Mouse (Mus musculus) heart, adult 9 months (tissue): ENCODE data around the gene Cyb5r1.

Experiments
- DNase-seq, 2 experiments: peaks; one replicate each; pipeline ENCODE4 v3.0.0; 2022; ENCODE audit warnings: low spot score in 2 of 2

Gene Cyb5r1

GRCm38 (mm10) chr1:134405509-134406413, at the start of gene Cyb5r1:
Gene Cyb5r1 (plus strand): TSS chr1:134405559.
- DNase-seq: peak; percentile 84 to 86

- DNase-seq: no peak
These were observed 47.9 kb upstream of the Cyb5r1 start for GRCm38 (mm10) chr1:134357461-134357860.

- DNase-seq: no peak
These were observed 44.7 kb upstream of the Cyb5r1 start for GRCm38 (mm10) chr1:134360656-134361055.

- DNase-seq: no peak
These were observed 44.0 kb upstream of the Cyb5r1 start for GRCm38 (mm10) chr1:134361195-134361856.

GRCm38 (mm10) chr1:134361857-134362212, 43.5 kb upstream of the Cyb5r1 start, which contains the start of gene Tmem183a:
Gene Tmem183a (minus strand): TSS chr1:134361979.
- DNase-seq: peak; percentile 96 to 97

- no peak for DNase-seq
These were observed 42.2 kb upstream of the Cyb5r1 start for GRCm38 (mm10) chr1:134363194-134363593.

GRCm38 (mm10) chr1:134365491-134365890, 39.9 kb upstream of the Cyb5r1 start:
- DNase-seq: no peak

- peak in 1 of 2 experiments; percentile 47 for DNase-seq
These were observed 36.5 kb upstream of the Cyb5r1 start for GRCm38 (mm10) chr1:134368777-134369337.

- DNase-seq: no peak
These were observed 31.2 kb upstream of the Cyb5r1 start for GRCm38 (mm10) chr1:134374124-134374523.

GRCm38 (mm10) chr1:134381051-134381450, 24.3 kb upstream of the Cyb5r1 start:
- no peak for DNase-seq

- peak; percentile 19 to 49 for DNase-seq
These were observed 23.3 kb upstream of the Cyb5r1 start for GRCm38 (mm10) chr1:134381795-134382625.

- DNase-seq: peak; percentile 44 to 64
These were observed 20.8 kb upstream of the Cyb5r1 start for GRCm38 (mm10) chr1:134384581-134384980.

GRCm38 (mm10) chr1:134385176-134385575, 20.2 kb upstream of the Cyb5r1 start:
- DNase-seq: no peak

- DNase-seq: no peak
These were observed 19.7 kb upstream of the Cyb5r1 start, which contains the start of gene 4933406M09Rik for GRCm38 (mm10) chr1:134385666-134386065. Gene 4933406M09Rik (plus strand): TSS chr1:134385940.

GRCm38 (mm10) chr1:134393827-134394226, 11.5 kb upstream of the Cyb5r1 start:
- DNase-seq: no peak

GRCm38 (mm10) chr1:134398210-134398609, 7.1 kb upstream of the Cyb5r1 start:
- no peak for DNase-seq

GRCm38 (mm10) chr1:134399735-134400134, 5.6 kb upstream of the Cyb5r1 start:
- DNase-seq: no peak

- no peak for DNase-seq
These were observed 1.0 kb downstream of the Cyb5r1 start for GRCm38 (mm10) chr1:134406414-134406771.

GRCm38 (mm10) chr1:134408080-134408479, 2.7 kb downstream of the Cyb5r1 start:
- DNase-seq: no peak

GRCm38 (mm10) chr1:134411706-134412629, 6.6 kb downstream of the Cyb5r1 start:
- no peak for DNase-seq
